Mouse (Mus musculus) urinary bladder, postnatal 10 days (tissue): ENCODE data around the gene Negr1.

Experiments used
- DNase-seq: peaks from one replicate; pipeline ENCODE4 v3.0.0; 2022; ENCODE audit warnings: low spot score

The Negr1 gene

GRCm38 (mm10) chr3:156690059-156690605 lies 128.5 kb downstream of the Negr1 start:
- no peak for DNase-seq

GRCm38 (mm10) chr3:156698687-156699086 lies 137.1 kb downstream of the Negr1 start:
- no peak for DNase-seq

GRCm38 (mm10) chr3:156703241-156703640 lies 141.6 kb downstream of the Negr1 start:
- DNase-seq, result no peak

- no peak for DNase-seq
Measured at GRCm38 (mm10) chr3:156710240-156710639, 148.6 kb downstream of the Negr1 start.

DNA sequence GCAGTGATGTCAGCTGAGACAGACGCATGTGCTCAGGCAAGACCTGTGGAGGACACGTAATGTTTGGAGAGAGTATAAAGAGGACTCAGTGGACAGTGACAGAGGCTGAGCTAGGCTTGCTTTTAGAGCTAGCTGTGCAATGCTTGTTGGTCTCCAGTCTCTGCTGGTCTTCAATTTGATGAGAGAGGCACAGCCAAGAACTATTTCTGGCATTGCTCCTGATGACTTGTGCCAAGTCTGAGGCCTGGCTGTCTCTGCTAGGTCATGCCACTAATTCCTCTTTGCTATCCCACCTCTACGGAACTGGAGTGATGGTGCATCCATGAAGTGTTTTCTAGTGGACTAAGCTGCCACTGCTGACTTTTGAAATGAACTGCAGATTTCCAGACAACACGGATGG lies 149.1 kb downstream of the Negr1 start:
- DNase-seq, result no peak

GRCm38 (mm10) chr3:156736335-156736734 lies 174.7 kb downstream of the Negr1 start:
- DNase-seq, result no peak

DNA sequence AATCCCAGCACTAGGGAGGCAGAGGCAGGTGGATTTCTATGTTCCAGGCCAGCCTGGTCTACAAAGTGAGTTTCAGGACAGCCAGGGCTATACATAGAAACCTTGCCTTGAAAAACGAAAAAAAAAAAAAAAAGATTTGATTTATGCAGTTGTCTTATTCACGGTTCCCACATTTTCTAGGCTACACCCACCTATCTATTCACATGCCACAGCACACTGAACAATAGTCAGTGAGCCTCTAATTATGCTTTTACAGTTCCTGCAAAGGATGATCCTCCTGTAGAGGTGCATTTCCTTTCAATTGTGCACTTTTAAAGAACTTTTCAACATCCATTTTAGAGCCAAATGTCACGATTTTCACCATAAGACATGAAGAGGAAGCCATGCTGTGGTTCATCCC lies 177.9 kb downstream of the Negr1 start:
- no peak for DNase-seq

DNA sequence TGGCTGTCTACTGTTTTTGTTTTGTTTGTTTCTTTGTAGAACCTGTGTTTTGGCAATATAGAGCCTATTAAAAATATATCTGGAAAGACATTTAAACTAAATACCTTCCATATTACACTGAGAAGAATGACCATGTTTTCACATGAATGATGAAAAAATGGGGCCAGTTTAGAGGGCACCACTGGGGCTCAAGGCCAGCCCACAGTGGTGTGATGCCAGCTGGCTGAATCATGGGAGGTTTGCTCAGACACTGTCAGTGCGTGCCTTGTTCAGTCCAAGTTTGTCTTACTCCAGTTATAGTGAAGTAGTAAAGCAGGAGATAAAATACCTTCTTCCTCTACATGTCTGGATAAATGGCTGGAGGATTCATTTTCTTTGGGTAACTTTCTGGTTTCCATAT lies 181.7 kb downstream of the Negr1 start:
- no peak for DNase-seq

DNA sequence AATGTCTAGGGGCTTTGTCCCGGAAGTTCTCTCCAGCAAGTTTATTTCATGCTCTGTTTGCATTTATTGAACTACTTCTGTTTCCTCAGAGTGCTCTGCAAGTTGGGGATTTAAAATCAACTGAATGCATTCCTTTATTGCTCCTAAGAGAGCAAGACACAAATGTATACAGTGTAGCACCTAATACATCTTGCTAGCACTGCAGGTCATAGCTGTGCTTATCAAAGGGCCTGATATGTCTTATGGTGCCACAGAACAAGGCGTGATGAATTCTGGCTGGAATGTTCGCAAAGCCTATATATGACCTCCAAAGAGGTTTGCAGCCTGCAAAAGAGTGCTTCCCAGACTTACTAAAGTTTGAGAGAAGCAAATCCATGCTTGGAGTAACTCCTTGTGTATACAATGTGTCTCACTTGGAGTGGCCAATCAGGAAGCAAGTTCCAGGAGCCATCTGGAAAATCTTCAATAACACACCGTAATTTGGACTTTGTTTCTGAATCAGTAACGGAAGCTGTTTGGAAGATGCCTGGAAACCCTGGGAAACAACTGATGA lies 183.7 kb downstream of the Negr1 start:
- DNase-seq, result no peak

DNA sequence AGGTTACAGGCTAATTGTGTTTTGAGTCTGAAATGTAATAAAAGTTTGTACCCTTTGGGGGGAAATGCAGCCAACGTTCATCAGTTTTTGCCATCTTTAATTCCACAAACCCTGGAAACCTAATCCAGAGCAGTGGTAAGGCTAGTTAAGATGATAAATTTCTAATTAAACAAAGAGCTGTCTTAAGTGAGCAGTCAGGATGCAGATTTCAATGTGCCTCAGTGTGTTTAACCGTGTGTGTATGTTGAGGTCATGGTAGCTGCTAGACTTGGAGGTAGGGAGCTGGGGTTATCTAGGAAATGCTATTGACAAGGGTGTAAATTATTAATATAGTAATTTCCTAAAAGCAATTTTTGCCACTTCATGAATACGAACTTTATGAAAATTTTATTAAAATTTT lies 185.9 kb downstream of the Negr1 start:
- no peak for DNase-seq

DNA sequence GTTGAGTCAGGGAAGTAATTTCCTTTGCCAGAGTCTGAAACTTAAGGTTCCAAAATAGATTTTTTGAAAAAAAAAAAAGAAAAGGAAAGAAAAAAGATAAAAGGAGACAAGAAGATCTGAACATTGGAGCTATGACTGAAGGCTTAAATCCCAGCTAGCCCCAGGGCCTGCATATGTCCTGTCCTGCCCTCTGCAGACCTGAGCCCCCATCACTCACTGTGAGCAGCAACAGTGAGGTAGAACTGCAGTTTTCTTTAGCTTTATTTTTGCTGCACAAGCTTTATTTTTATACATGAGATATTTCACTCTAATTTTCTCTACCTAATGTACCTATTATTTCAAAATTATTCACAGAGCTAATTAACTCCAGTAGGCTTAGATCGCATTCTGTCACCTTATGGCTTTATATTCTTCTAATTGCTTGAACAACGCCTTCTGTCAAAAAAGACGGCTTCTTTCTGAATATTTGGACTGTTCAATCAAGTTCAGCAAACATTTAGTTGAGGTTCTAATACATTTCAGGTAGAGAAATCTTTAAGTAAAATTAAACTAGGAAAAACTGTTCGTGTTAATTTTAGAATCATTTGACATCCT lies 192.3 kb downstream of the Negr1 start:
- no peak for DNase-seq

GRCm38 (mm10) chr3:156754790-156755530 lies 193.4 kb downstream of the Negr1 start:
- no peak for DNase-seq

GRCm38 (mm10) chr3:156765015-156765414 lies 203.4 kb downstream of the Negr1 start:
- no peak for DNase-seq

GRCm38 (mm10) chr3:156766171-156766845 lies 204.7 kb downstream of the Negr1 start:
- DNase-seq, result no peak

GRCm38 (mm10) chr3:156771626-156772025 lies 210.0 kb downstream of the Negr1 start:
- no peak for DNase-seq

DNA sequence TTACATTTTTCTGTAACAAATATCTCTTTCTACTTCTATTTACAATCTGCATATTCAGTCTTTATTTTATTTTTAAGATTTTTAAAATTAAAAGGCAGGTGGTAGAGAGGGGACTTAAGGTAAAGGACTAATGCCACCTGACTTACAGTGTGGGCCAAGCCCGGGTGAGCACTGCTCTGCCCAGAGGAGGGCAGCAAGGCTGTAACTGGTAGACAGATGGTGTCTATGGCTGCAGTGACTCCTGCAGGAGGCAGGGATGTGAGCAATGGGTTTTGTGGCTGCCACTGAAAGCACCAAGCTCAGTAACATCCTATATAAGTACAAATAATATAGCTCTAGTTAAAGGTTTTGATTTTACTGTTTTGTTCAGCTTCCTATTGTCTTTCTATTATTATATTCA lies 210.5 kb downstream of the Negr1 start:
- no peak for DNase-seq

DNA sequence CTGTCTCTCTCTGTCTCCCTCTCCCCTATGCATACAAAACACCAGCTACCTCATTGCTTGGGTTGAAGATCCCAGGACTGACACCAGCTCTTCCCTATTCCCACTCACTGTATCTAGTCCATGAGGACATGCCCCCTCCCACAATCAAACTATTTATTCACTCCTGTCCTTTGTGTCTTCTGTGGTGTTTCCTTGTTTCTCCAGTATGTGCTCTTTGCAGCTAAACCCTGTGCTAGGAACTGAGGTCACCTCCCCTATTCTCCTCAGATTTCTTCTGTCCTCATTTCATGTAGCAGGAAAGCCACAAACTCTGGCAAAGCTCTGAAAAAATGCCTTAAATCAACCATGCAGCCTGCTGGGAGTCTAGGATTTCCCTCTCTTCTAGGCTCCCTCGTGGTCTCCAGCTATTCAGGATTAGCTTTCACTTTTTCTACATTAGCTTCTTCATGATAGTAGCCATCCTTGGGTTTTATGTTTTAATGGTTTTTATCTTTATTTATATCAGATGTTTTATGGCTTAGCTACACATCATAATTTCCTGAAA lies 222.8 kb downstream of the Negr1 start:
- no peak for DNase-seq

DNA sequence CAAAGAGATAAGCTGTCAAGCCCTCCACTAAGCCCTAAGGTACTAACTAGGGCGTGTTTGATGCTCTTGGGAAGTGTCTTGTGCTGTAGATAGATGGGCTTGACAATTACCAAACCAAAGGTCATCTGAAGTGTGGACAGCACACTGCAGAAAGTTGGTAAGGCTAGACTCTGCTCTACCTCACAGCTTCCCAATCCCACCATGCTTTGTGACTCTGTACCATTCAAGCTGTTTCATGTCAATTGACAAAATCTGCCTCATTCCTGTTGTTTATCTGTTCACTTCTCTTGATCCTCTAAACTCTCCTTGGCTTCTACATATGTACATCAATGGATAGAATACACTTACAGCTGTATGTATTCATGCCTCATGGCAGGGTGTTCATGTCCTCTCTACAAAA lies 224.8 kb downstream of the Negr1 start:
- DNase-seq, result no peak

- no peak for DNase-seq
Measured at GRCm38 (mm10) chr3:156791234-156791633, 229.6 kb downstream of the Negr1 start.

DNA sequence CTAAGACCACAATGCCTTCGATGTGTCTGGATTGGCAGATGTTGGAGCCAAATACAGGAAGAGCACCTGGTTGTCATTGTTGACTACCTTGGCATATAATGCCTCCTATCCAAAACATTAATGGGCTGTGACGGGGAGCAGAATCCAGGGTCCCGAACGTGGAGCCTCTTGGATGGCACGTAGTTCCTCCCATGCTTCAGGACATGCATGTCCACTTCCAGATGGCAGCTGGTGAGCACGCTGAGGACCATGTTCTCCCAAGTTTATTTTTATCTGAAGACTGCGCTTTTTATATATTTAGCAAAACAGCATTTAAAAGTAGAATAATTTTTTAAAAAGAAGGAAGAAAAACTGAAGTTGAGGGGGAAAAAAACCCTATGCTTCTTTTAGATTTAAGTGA lies 231.1 kb downstream of the Negr1 start:
- DNase-seq, result no peak

DNA sequence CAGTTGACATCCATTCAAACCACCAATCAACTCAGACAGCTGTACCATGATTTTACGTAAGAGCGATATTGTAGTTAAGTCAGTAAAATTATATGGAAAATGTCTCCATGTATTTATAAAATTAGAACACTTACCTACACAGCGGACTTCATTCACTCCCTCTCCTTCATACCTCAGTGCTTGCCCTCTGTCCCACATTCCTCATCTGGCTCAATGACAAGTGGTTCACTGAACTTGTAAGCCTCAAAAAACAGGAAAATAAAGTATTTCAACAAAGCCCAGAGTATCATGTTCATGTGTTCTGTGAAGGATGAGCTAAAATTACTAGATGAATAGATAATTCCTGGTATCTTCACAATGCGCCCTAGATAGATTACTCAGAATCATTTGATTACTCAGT lies 232.5 kb downstream of the Negr1 start:
- no peak for DNase-seq

- DNase-seq, result no peak
Measured at GRCm38 (mm10) chr3:156794610-156795009, 233.0 kb downstream of the Negr1 start.
